Mouse (Mus musculus): ENCODE measurements at regions not wholly inside any gene's neighbourhood (a gene's known extent, or its start where the extent isn't known, plus 50 kb on each side); places are given as distances from the start of the nearest gene placed in this dataset.

DNA sequence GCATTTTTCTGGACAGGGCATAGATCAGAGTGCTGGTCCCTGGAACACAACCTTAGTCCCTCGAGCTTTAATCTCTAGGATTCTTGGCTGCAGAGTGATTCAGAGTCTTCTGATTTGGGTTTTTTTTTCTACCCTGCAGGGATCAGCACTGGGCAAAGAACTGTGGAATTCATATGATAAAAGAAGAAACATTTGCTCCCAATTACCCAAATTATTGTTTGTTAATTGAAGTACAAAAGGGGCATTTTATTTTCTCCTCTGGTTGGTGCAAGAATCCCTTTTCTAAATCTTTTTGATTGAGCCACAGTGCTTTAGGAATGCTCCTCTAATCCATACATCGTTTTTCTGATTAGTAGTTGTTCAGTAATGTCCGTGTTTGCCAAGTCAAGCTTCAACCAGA, 219.7 kb upstream of the Irx3 start:
- Histone ChIP-seq H3K36me3 (ENCODE audit: control insufficient read depth, insufficient read depth, low read length) (no peaks in the 10 kb centered on the region), H3K27me3 (replicated peaks; ENCODE audit: control insufficient read depth, insufficient read depth, low read length) (peaks cover 11% of the 10 kb centered on the region), H3K4me3 (ENCODE audit: low read depth, low read length) (no peak overlapping the region), H3K9ac (ENCODE audit: low read length) (no peak overlapping the region), H3K4me1 (ENCODE audit: control insufficient read depth, insufficient read depth, low read length) (no peaks in the 10 kb centered on the region), H3K4me2 (ENCODE audit: low read length) (no peak overlapping the region), H3K9me3 (replicated peaks; ENCODE audit: control insufficient read depth, low read length) (no peaks in the 10 kb centered on the region), H3K27ac (ENCODE audit: low read depth, low read length) (no peak overlapping the region)
- no peak for ATAC-seq
- WGBS = 60% methylated on average over 3 of the region's 3 CpGs
- no peak for DNase-seq (ENCODE audit: low spot score)

DNA sequence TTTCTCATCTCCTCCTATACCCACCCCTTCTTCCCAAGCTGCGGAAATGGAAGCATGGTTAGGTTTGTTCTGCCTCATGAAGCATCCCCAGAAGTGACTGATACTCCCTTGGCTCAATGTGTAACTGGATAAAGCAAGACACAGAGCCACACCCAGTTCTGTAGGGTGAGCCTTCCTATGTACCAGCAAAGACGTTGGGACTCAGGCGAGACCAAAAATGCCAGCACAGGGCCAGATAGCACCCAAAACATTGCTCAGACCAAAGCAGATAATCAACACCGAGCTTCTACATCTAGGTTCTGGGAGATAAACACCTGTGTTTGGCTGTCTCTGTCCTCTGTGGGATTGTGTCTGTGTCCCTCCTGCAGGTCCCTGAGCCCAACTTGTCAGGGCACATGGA, 212.8 kb upstream of the Irx3 start:
- Histone ChIP-seq H3K9ac (ENCODE audit: low read length) (no peak overlapping the region), H3K9me3 (replicated peaks; ENCODE audit: control insufficient read depth, low read length) (no peaks in the 10 kb centered on the region), H3K27me3 (replicated peaks; ENCODE audit: control insufficient read depth, insufficient read depth, low read length) (no peaks in the 10 kb centered on the region), H3K4me1 (ENCODE audit: control insufficient read depth, insufficient read depth, low read length) (no peaks in the 10 kb centered on the region), H3K4me3 (ENCODE audit: low read depth, low read length) (no peak overlapping the region), H3K4me2 (ENCODE audit: low read length) (no peak overlapping the region), H3K27ac (ENCODE audit: low read depth, low read length) (no peak overlapping the region), H3K36me3 (ENCODE audit: control insufficient read depth, insufficient read depth, low read length) (no peaks in the 10 kb centered on the region)
- no peak for DNase-seq (ENCODE audit: low spot score)
- 90% methylated on average over 4 of the region's 4 CpGs for WGBS
- no peak for ATAC-seq

DNA sequence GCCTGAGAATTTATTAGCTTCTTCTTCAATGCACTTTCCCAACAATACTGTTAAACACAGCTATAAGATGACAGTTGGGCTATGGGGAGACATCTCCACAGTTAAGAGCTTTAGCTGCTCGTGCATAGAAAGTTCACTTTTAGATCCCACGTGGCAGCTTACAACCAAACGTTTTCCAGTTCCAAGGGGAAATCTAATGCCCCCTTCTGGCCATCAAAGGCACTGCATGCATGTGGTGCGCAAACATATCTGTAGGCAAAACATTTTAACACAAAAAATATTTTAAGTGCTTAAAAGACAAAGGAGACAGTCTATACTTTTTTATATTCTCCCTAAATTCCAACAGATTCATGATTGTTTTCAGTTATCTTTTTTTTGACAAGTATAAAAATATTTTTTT, 211.3 kb upstream of the Irx3 start:
- H3K27me3 ChIP-seq (replicated peaks; ENCODE audit: control insufficient read depth, insufficient read depth, low read length) = no peaks in the 10 kb centered on the region

GRCm38 (mm10) chr8:92010412-92010811, 208.5 kb upstream of the Irx3 start:
- Histone ChIP-seq H3K36me3 (ENCODE audit: control insufficient read depth, insufficient read depth, low read length) (no peaks in the 10 kb centered on the region), H3K9me3 (replicated peaks; ENCODE audit: control insufficient read depth, low read length) (no peaks in the 10 kb centered on the region), H3K27me3 (replicated peaks; ENCODE audit: control insufficient read depth, insufficient read depth, low read length) (0 out of 2 replicates have a peak, but pooled peaks cover 4% of the 10 kb centered on the region), H3K27ac (ENCODE audit: low read depth, low read length) (no peak overlapping the region), H3K4me2 (ENCODE audit: low read length) (no peak overlapping the region), H3K4me1 (ENCODE audit: control insufficient read depth, insufficient read depth, low read length) (no peaks in the 10 kb centered on the region), H3K4me3 (ENCODE audit: low read depth, low read length) (no peak overlapping the region), H3K9ac (ENCODE audit: low read length) (no peak overlapping the region)
- ATAC-seq = no peak
- WGBS = 92% methylated on average over 4 of the region's 4 CpGs
- DNase-seq (ENCODE audit: low spot score) = no peak

More for the DNA sequence above, 211.3 kb upstream of the Irx3 start:
- ATAC-seq (no peak), DNase-seq (ENCODE audit: low spot score) (no peak)
- Histone ChIP-seq H3K9me3 (replicated peaks; ENCODE audit: control insufficient read depth, low read length) (no peaks in the 10 kb centered on the region), H3K4me3 (ENCODE audit: low read depth, low read length) (no peak overlapping the region), H3K9ac (ENCODE audit: low read length) (no peak overlapping the region), H3K27ac (ENCODE audit: low read depth, low read length) (no peak overlapping the region), H3K4me1 (ENCODE audit: control insufficient read depth, insufficient read depth, low read length) (no peaks in the 10 kb centered on the region), H3K4me2 (ENCODE audit: low read length) (no peak overlapping the region), H3K36me3 (ENCODE audit: control insufficient read depth, insufficient read depth, low read length) (no peaks in the 10 kb centered on the region)
- 51% methylated on average over 4 of the region's 4 CpGs for WGBS

GRCm38 (mm10) chr8:92008616-92009610, 207.0 kb upstream of the Irx3 start:
- 58% methylated on average over 14 of the region's 14 CpGs for WGBS
- Histone ChIP-seq H3K4me2 (ENCODE audit: low read length) (no peak overlapping the region), H3K4me3 (ENCODE audit: low read depth, low read length) (no peak overlapping the region), H3K27ac (ENCODE audit: low read depth, low read length) (no peak overlapping the region), H3K9ac (ENCODE audit: low read length) (no peak overlapping the region), H3K27me3 (replicated peaks; ENCODE audit: control insufficient read depth, insufficient read depth, low read length) (0 out of 2 replicates have a peak, but pooled peaks cover 4% of the 10 kb centered on the region), H3K9me3 (replicated peaks; ENCODE audit: control insufficient read depth, low read length) (no peaks in the 10 kb centered on the region), H3K4me1 (ENCODE audit: control insufficient read depth, insufficient read depth, low read length) (no peaks in the 10 kb centered on the region), H3K36me3 (ENCODE audit: control insufficient read depth, insufficient read depth, low read length) (no peaks in the 10 kb centered on the region)
- DNase-seq (ENCODE audit: low spot score) (no peak), ATAC-seq (no peak)

DNA sequence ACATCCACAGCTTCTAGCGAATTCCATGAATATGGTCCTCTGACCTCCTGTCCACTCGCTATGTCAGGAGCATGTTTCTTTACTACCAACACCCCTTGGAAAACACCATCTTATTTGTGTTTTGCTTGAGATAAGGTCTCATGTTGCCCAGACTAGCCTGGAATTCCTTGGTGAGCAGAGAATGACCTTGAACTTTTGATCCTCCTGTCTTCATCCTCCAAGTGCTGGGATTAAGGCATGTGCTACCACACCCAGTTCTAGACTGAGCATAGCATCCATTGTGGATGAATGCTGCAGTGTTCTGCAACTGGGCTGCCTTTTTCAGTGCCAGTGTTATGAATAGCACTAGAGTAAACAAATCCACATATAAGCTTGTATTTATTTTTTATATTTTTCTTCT, 203.2 kb upstream of the Irx3 start:
- H3K9me3 ChIP-seq (replicated peaks; ENCODE audit: control insufficient read depth, low read length) = no peaks in the 10 kb centered on the region
- no peak overlapping the region for H3K9ac ChIP-seq (ENCODE audit: low read length)
- WGBS = 94% methylated on average over 2 of the region's 2 CpGs
- H3K27me3 ChIP-seq (replicated peaks; ENCODE audit: control insufficient read depth, insufficient read depth, low read length) = peaks cover 12% of the 10 kb centered on the region
- H3K4me3 ChIP-seq (ENCODE audit: low read depth, low read length) = no peak overlapping the region
- no peaks in the 10 kb centered on the region for H3K4me1 ChIP-seq (ENCODE audit: control insufficient read depth, insufficient read depth, low read length)
- H3K27ac ChIP-seq (ENCODE audit: low read depth, low read length) = no peak overlapping the region
- ATAC-seq (no peak), DNase-seq (ENCODE audit: low spot score) (no peak)
- H3K4me2 ChIP-seq (ENCODE audit: low read length) = no peak overlapping the region
- no peaks in the 10 kb centered on the region for H3K36me3 ChIP-seq (ENCODE audit: control insufficient read depth, insufficient read depth, low read length)

GRCm38 (mm10) chr8:92004532-92004931, 202.7 kb upstream of the Irx3 start:
- no peak overlapping the region for H3K4me3 ChIP-seq (ENCODE audit: low read depth, low read length)
- no peaks in the 10 kb centered on the region for H3K36me3 ChIP-seq (ENCODE audit: control insufficient read depth, insufficient read depth, low read length)
- ATAC-seq = no peak
- H3K9me3 ChIP-seq (replicated peaks; ENCODE audit: control insufficient read depth, low read length) = no peaks in the 10 kb centered on the region
- H3K9ac ChIP-seq (ENCODE audit: low read length) = no peak overlapping the region
- peaks cover 13% of the 10 kb centered on the region for H3K27me3 ChIP-seq (replicated peaks; ENCODE audit: control insufficient read depth, insufficient read depth, low read length)
- DNase-seq (ENCODE audit: low spot score) = no peak
- no peak overlapping the region for H3K4me2 ChIP-seq (ENCODE audit: low read length)
- no peak overlapping the region for H3K27ac ChIP-seq (ENCODE audit: low read depth, low read length)
- WGBS = 66% methylated on average over 10 of the region's 10 CpGs
- H3K4me1 ChIP-seq (ENCODE audit: control insufficient read depth, insufficient read depth, low read length) = no peaks in the 10 kb centered on the region

DNA sequence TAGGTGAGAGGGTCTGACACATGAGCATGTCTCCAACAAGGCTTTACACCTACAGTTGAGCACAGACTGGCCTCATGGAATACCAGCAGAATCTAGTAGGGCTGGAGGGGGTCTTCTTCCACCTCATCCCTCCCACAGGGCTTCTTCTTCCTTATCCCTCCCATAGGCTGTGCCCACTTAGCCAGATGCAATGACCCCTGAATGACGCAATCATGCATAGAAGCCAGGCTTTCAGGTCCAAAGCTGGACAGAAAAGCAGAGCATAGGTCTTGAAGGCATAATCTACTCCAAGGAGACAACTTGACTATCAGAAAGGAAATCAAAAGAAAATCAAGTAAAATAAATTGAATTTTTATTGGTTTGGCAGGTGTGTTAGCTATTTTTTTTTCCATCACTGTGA, 198.5 kb upstream of the Irx3 start:
- Histone ChIP-seq H3K9ac (ENCODE audit: low read length) (no peak overlapping the region), H3K27me3 (replicated peaks; ENCODE audit: control insufficient read depth, insufficient read depth, low read length) (peaks cover 15% of the 10 kb centered on the region), H3K4me2 (ENCODE audit: low read length) (no peak overlapping the region), H3K27ac (ENCODE audit: low read depth, low read length) (no peak overlapping the region), H3K4me1 (ENCODE audit: control insufficient read depth, insufficient read depth, low read length) (peaks cover 19% of the 10 kb centered on the region), H3K36me3 (ENCODE audit: control insufficient read depth, insufficient read depth, low read length) (no peaks in the 10 kb centered on the region), H3K4me3 (ENCODE audit: low read depth, low read length) (no peak overlapping the region), H3K9me3 (replicated peaks; ENCODE audit: control insufficient read depth, low read length) (no peaks in the 10 kb centered on the region; the same call in 1 of the 2 replicates)
- no peak for DNase-seq (ENCODE audit: low spot score)
- WGBS = 93% methylated on average over 1 of the region's 1 CpGs
- ATAC-seq = no peak

- Histone ChIP-seq H3K4me3 (ENCODE audit: low read depth, low read length) (no peak overlapping the region), H3K36me3 (ENCODE audit: control insufficient read depth, insufficient read depth, low read length) (no peaks in the 10 kb centered on the region), H3K27me3 (replicated peaks; ENCODE audit: control insufficient read depth, insufficient read depth, low read length) (peaks cover 20% of the 10 kb centered on the region), H3K4me1 (ENCODE audit: control insufficient read depth, insufficient read depth, low read length) (peaks cover 19% of the 10 kb centered on the region), H3K9me3 (replicated peaks; ENCODE audit: control insufficient read depth, low read length) (no peaks in the 10 kb centered on the region; the same call in 1 of the 2 replicates), H3K4me2 (ENCODE audit: low read length) (no peak overlapping the region), H3K9ac (ENCODE audit: low read length) (no peak overlapping the region), H3K27ac (ENCODE audit: low read depth, low read length) (no peak overlapping the region)
- ATAC-seq = no peak
- WGBS = 93% methylated on average over 5 of the region's 5 CpGs
- no peak for DNase-seq (ENCODE audit: low spot score)
These were observed 197.8 kb upstream of the Irx3 start for GRCm38 (mm10) chr8:91999661-92000060.

Measured in forebrain, embryonic 14.5 days (tissue).